Mouse (Mus musculus): ENCODE measurements at regions not wholly inside any gene's neighbourhood (a gene's known extent, or its start where the extent isn't known, plus 50 kb on each side); places are given as distances from the start of the nearest gene placed in this dataset.

DNA sequence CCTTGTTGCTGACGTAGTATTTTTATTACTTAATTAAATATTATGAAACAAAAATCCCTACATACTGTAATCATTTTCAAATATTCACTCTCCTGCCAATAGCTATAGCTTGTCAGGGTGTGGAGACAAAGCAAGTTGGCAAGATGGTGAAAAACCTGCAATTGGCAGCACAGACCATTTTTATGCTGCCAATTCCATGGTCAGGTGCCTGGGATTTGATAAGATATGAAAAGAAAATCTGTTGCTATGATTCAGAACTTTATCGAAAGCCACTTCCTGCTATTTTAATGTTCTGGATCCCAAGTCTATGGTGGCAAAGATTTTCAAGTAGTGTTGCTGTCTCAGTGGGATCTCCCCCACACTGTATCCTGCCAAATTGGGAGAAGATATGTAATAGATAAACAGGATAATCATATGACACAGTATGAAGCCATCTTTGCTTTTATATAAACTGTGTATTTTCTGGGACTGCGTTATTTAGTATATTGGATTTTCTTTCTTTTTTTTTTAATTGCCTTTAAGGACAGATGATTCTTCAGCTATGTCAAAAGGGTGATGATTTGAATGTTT lies 165.3 kb upstream of the Lrrc3b start:
- ATAC-seq (ENCODE audit: insufficient read depth, low FRiP score) = no peak
- no peaks in the 10 kb centered on the region for H3K9me3 ChIP-seq (replicated peaks; ENCODE audit: control insufficient read depth, low read length)
- H3K27ac ChIP-seq (ENCODE audit: low read length) = no peak overlapping the region
- H3K9ac ChIP-seq (ENCODE audit: low read length) = no peak overlapping the region
- no peak overlapping the region for H3K4me3 ChIP-seq (replicated peaks; ENCODE audit: low read length)
- H3K36me3 ChIP-seq (ENCODE audit: control insufficient read depth, insufficient read depth, low read length) = no peaks in the 10 kb centered on the region
- no peaks in the 10 kb centered on the region for H3K27me3 ChIP-seq (ENCODE audit: control insufficient read depth, insufficient read depth, low read length)
- 81% methylated on average over 3 of the region's 3 CpGs for WGBS
- no peak overlapping the region for H3K4me2 ChIP-seq (ENCODE audit: low read depth, low read length)
- no peaks in the 10 kb centered on the region for H3K4me1 ChIP-seq (ENCODE audit: control insufficient read depth, insufficient read depth, low read length)

DNA sequence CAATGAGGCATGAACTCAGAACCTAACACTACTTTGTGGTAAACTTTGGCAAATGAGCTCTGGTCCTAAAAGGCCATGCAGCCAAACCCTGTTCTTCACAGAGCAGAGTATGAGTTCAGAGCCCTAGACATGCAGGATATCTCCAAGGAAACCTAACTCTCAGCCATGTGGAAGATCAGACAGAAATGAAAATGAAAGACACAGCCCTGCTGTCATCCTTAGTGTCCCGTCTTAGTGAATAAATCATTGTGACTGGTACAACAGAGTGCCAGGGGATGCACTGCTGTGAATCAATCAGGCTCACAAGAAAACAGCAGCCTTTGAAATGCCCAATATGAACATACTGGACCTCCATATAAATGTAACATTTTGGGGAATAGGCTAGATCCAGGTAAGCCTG lies 171.4 kb upstream of the Lrrc3b start:
- 46% methylated on average over 1 of the region's 1 CpGs for WGBS
- Histone ChIP-seq H3K4me1 (ENCODE audit: control insufficient read depth, insufficient read depth, low read length) (no peaks in the 10 kb centered on the region), H3K4me3 (replicated peaks; ENCODE audit: low read length) (no peak overlapping the region), H3K27ac (ENCODE audit: low read length) (no peak overlapping the region), H3K9me3 (replicated peaks; ENCODE audit: control insufficient read depth, low read length) (no peaks in the 10 kb centered on the region), H3K36me3 (ENCODE audit: control insufficient read depth, insufficient read depth, low read length) (no peaks in the 10 kb centered on the region), H3K9ac (ENCODE audit: low read length) (no peak overlapping the region), H3K27me3 (ENCODE audit: control insufficient read depth, insufficient read depth, low read length) (no peaks in the 10 kb centered on the region), H3K4me2 (ENCODE audit: low read depth, low read length) (no peak overlapping the region)
- no peak for ATAC-seq (ENCODE audit: insufficient read depth, low FRiP score)

DNA sequence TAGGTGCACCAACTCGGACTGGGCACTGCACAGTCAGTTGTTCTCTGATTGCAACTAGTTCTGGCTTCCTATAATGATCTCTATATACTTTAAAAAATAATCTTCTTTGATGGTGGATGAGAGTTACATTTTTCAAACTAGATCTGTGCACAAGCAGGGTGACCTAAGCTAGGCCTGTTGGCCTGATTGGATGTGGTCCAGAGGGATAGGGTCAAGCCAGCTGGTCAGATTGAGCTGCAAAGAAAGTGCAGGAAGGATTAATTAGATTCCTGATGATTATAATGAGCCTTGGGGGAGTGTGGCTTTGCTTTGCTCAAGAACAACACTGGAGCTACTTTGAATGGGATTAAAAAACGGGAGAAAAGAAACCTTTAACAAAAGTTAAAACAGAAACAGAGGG lies 195.8 kb upstream of the Lrrc3b start:
- no peaks in the 10 kb centered on the region for H3K9me3 ChIP-seq (replicated peaks; ENCODE audit: control insufficient read depth, low read length)
- no peaks in the 10 kb centered on the region for H3K36me3 ChIP-seq (ENCODE audit: control insufficient read depth, insufficient read depth, low read length)
- H3K4me3 ChIP-seq (replicated peaks; ENCODE audit: low read length) = no peak overlapping the region
- 49% methylated on average over 2 of the region's 2 CpGs for WGBS
- no peak overlapping the region for H3K4me2 ChIP-seq (ENCODE audit: low read depth, low read length)
- H3K4me1 ChIP-seq (ENCODE audit: control insufficient read depth, insufficient read depth, low read length) = no peaks in the 10 kb centered on the region
- H3K27me3 ChIP-seq (ENCODE audit: control insufficient read depth, insufficient read depth, low read length) = no peaks in the 10 kb centered on the region
- no peak overlapping the region for H3K27ac ChIP-seq (ENCODE audit: low read length)
- ATAC-seq (ENCODE audit: insufficient read depth, low FRiP score) = no peak
- H3K9ac ChIP-seq (ENCODE audit: low read length) = no peak overlapping the region

- Histone ChIP-seq H3K4me1 (ENCODE audit: control insufficient read depth, insufficient read depth, low read length) (no peaks in the 10 kb centered on the region), H3K4me2 (ENCODE audit: low read depth, low read length) (no peak overlapping the region), H3K27me3 (ENCODE audit: control insufficient read depth, insufficient read depth, low read length) (no peaks in the 10 kb centered on the region), H3K27ac (ENCODE audit: low read length) (no peak overlapping the region), H3K9ac (ENCODE audit: low read length) (no peak overlapping the region), H3K9me3 (replicated peaks; ENCODE audit: control insufficient read depth, low read length) (no peaks in the 10 kb centered on the region), H3K36me3 (ENCODE audit: control insufficient read depth, insufficient read depth, low read length) (no peaks in the 10 kb centered on the region), H3K4me3 (replicated peaks; ENCODE audit: low read length) (no peak overlapping the region)
- 54% methylated on average over 2 of the region's 2 CpGs for WGBS
- ATAC-seq (ENCODE audit: insufficient read depth, low FRiP score) = no peak
Measured at GRCm38 (mm10) chr14:15637681-15638080, 198.9 kb upstream of the Lrrc3b start.

- Histone ChIP-seq H3K27me3 (ENCODE audit: control insufficient read depth, insufficient read depth, low read length) (no peaks in the 10 kb centered on the region), H3K27ac (ENCODE audit: low read length) (no peak overlapping the region), H3K4me3 (replicated peaks; ENCODE audit: low read length) (no peak overlapping the region), H3K4me2 (ENCODE audit: low read depth, low read length) (no peak overlapping the region), H3K9me3 (replicated peaks; ENCODE audit: control insufficient read depth, low read length) (no peaks in the 10 kb centered on the region), H3K9ac (ENCODE audit: low read length) (no peak overlapping the region), H3K36me3 (ENCODE audit: control insufficient read depth, insufficient read depth, low read length) (no peaks in the 10 kb centered on the region), H3K4me1 (ENCODE audit: control insufficient read depth, insufficient read depth, low read length) (no peaks in the 10 kb centered on the region)
- 80% methylated on average over 1 of the region's 1 CpGs for WGBS
- no peak for ATAC-seq (ENCODE audit: insufficient read depth, low FRiP score)
Measured at GRCm38 (mm10) chr14:15638869-15639268, 200.1 kb upstream of the Lrrc3b start.

DNA sequence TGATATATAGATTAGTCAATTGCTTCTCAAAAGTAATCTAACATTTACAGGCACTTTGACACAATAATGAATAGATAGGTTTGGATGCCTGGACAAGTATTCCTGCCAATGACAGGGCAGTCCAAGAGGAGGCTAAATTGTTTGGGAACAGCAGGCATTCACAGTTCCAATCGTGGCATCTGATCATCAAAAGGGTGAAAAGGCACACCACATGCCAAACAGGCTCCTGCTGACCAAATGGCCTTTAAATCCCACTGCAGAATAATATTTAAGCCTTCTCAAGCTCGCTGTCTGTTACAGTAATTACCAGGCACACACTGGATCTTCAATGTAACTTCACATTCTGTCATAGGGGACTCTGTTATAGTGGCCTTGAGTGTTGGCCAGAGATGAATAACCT lies 222.1 kb upstream of the Lrrc3b start:
- H3K4me3 ChIP-seq (replicated peaks; ENCODE audit: low read length) = no peak overlapping the region
- no peaks in the 10 kb centered on the region for H3K36me3 ChIP-seq (ENCODE audit: control insufficient read depth, insufficient read depth, low read length)
- H3K27me3 ChIP-seq (ENCODE audit: control insufficient read depth, insufficient read depth, low read length) = no peaks in the 10 kb centered on the region
- no peak for ATAC-seq (ENCODE audit: insufficient read depth, low FRiP score)
- H3K4me1 ChIP-seq (ENCODE audit: control insufficient read depth, insufficient read depth, low read length) = no peaks in the 10 kb centered on the region
- no peak overlapping the region for H3K4me2 ChIP-seq (ENCODE audit: low read depth, low read length)
- H3K27ac ChIP-seq (ENCODE audit: low read length) = no peak overlapping the region
- H3K9me3 ChIP-seq (replicated peaks; ENCODE audit: control insufficient read depth, low read length) = no peaks in the 10 kb centered on the region
- H3K9ac ChIP-seq (ENCODE audit: low read length) = no peak overlapping the region
- WGBS = 53% methylated on average over 2 of the region's 2 CpGs

GRCm38 (mm10) chr14:15672292-15672691 lies 233.5 kb upstream of the Lrrc3b start:
- H3K36me3 ChIP-seq (ENCODE audit: control insufficient read depth, insufficient read depth, low read length) = no peaks in the 10 kb centered on the region
- no peak overlapping the region for H3K27ac ChIP-seq (ENCODE audit: low read length)
- no peaks in the 10 kb centered on the region for H3K9me3 ChIP-seq (replicated peaks; ENCODE audit: control insufficient read depth, low read length)
- no peak overlapping the region for H3K4me2 ChIP-seq (ENCODE audit: low read depth, low read length)
- H3K27me3 ChIP-seq (ENCODE audit: control insufficient read depth, insufficient read depth, low read length) = no peaks in the 10 kb centered on the region
- H3K4me1 ChIP-seq (ENCODE audit: control insufficient read depth, insufficient read depth, low read length) = no peaks in the 10 kb centered on the region
- no peak overlapping the region for H3K4me3 ChIP-seq (replicated peaks; ENCODE audit: low read length)
- ATAC-seq (ENCODE audit: insufficient read depth, low FRiP score) = no peak
- H3K9ac ChIP-seq (ENCODE audit: low read length) = no peak overlapping the region

GRCm38 (mm10) chr14:15677218-15677617 lies 238.4 kb upstream of the Lrrc3b start:
- no peak for ATAC-seq (ENCODE audit: insufficient read depth, low FRiP score)
- WGBS = 83% methylated on average over 2 of the region's 2 CpGs

GRCm38 (mm10) chr14:15679456-15679855 lies 240.7 kb upstream of the Lrrc3b start:
- no peak for ATAC-seq (ENCODE audit: insufficient read depth, low FRiP score)
- Histone ChIP-seq H3K4me2 (ENCODE audit: low read depth, low read length) (no peak overlapping the region), H3K36me3 (ENCODE audit: control insufficient read depth, insufficient read depth, low read length) (no peaks in the 10 kb centered on the region), H3K9ac (ENCODE audit: low read length) (no peak overlapping the region), H3K27ac (ENCODE audit: low read length) (no peak overlapping the region), H3K4me1 (ENCODE audit: control insufficient read depth, insufficient read depth, low read length) (no peaks in the 10 kb centered on the region), H3K9me3 (replicated peaks; ENCODE audit: control insufficient read depth, low read length) (no peaks in the 10 kb centered on the region), H3K4me3 (replicated peaks; ENCODE audit: low read length) (no peak overlapping the region), H3K27me3 (ENCODE audit: control insufficient read depth, insufficient read depth, low read length) (no peaks in the 10 kb centered on the region)
- WGBS = 60% methylated on average over 2 of the region's 2 CpGs

More at GRCm38 (mm10) chr14:15677218-15677617, 238.4 kb upstream of the Lrrc3b start:
- H3K27ac ChIP-seq (ENCODE audit: low read length) = no peak overlapping the region
- H3K27me3 ChIP-seq (ENCODE audit: control insufficient read depth, insufficient read depth, low read length) = no peaks in the 10 kb centered on the region
- H3K4me1 ChIP-seq (ENCODE audit: control insufficient read depth, insufficient read depth, low read length) = no peaks in the 10 kb centered on the region
- H3K4me3 ChIP-seq (replicated peaks; ENCODE audit: low read length) = no peak overlapping the region
- H3K4me2 ChIP-seq (ENCODE audit: low read depth, low read length) = no peak overlapping the region
- no peaks in the 10 kb centered on the region for H3K36me3 ChIP-seq (ENCODE audit: control insufficient read depth, insufficient read depth, low read length)
- H3K9ac ChIP-seq (ENCODE audit: low read length) = no peak overlapping the region
- no peaks in the 10 kb centered on the region for H3K9me3 ChIP-seq (replicated peaks; ENCODE audit: control insufficient read depth, low read length)

GRCm38 (mm10) chr14:15698001-15698400 lies 259.2 kb upstream of the Lrrc3b start:
- no peak overlapping the region for H3K9ac ChIP-seq (ENCODE audit: low read length)
- H3K4me1 ChIP-seq (ENCODE audit: control insufficient read depth, insufficient read depth, low read length) = no peaks in the 10 kb centered on the region
- no peak overlapping the region for H3K4me2 ChIP-seq (ENCODE audit: low read depth, low read length)
- no peaks in the 10 kb centered on the region for H3K27me3 ChIP-seq (ENCODE audit: control insufficient read depth, insufficient read depth, low read length)
- ATAC-seq (ENCODE audit: insufficient read depth, low FRiP score) = no peak
- no peaks in the 10 kb centered on the region for H3K9me3 ChIP-seq (replicated peaks; ENCODE audit: control insufficient read depth, low read length)
- WGBS = 58% methylated on average over 2 of the region's 2 CpGs
- no peak overlapping the region for H3K27ac ChIP-seq (ENCODE audit: low read length)
- no peak overlapping the region for H3K4me3 ChIP-seq (replicated peaks; ENCODE audit: low read length)
- H3K36me3 ChIP-seq (ENCODE audit: control insufficient read depth, insufficient read depth, low read length) = no peaks in the 10 kb centered on the region
